Mouse (Mus musculus): Measurements from ENCODE around the gene Wnk2.

Wnk2 gene

DNA sequence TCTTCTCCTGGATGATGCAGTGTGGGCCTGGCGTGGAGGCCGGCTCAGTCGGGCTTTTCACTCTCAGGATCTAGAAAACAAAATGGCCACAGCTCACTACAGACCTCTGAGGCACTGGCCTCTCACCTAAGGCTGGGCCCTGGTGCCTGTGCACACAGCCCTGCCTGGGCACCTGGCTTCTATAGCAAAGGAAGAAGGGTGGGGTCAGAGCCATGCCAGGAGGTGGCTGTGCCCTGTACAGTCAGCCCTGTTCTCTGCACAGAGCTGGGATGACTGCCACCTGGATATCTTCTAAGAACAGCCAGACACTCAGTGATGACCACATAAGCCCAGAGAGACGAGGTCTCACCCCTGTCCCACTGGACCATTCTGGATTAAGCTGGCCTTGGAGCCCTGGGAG, 111.4 kb downstream of the Wnk2 start:
- no peak for DNase-seq

- no peak for DNase-seq
Observed at GRCm38 (mm10) chr13:49031029-49031428, 116.8 kb downstream of the Wnk2 start.

GRCm38 (mm10) chr13:49028757-49029539, 118.9 kb downstream of the Wnk2 start:
- no peak for DNase-seq

DNA sequence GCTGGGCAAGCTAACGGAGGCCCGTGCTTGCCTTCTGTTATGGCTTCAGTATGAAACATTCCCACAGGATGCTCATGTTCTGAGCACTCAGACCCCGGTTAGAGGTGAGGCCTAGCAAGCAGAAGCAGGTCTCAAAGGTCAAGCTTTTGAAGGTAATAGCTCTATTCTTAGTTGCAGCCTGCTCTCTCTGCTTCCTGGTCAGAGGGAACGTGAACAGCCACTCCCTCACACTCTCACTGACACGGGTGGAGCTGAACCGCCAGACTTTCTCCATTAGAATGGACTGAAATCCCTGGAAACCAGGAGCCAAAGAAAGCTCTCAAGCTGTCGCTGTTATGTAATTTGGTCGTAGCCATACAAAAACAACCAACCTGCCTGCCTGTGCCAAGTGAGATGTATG, 120.8 kb downstream of the Wnk2 start:
- DNase-seq = no peak

- no peak for DNase-seq
Observed at GRCm38 (mm10) chr13:49025521-49025920, 122.3 kb downstream of the Wnk2 start.

DNA sequence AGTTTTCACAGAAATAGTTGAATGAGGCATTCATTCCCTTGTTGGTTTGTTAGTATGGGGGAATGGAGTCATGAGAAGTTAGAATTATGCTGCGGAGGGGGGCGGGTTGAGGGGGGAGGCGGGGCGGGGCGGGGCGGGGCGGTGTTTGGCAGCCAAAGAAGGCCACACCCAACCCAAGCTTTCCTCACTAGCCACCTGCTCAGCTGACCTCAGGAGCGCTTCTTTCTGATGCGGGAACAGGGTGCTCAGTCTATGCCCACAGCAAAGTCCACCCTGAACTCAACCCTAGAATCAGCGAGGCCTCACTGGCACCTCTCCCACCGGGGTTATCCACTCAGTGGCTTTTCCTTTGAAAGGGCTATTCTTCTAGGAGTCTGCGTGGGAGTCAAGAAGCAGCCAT, 123.1 kb downstream of the Wnk2 start:
- no peak for DNase-seq

GRCm38 (mm10) chr13:49021693-49022092, 126.1 kb downstream of the Wnk2 start:
- peak; percentile 29 to 61 for DNase-seq

DNA sequence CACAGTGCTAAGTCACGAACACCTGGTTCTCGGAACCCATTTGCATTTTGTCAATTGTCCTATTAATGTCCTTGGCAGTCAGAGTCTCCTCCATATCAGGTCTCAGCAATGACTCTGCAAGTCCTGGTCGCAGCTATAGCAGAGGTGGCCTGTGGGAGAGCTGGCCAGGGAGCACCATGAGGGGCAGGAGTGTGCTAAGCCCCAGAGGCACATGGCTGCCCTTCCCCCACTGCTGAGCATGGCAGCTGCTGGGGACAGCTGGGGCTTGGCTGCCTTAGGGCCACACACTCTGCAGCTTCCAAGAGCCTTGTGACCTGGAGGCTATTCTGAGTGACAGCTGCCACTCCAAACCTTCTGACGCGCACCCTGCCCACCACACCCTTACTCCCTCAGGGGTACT, 127.7 kb downstream of the Wnk2 start:
- no peak for DNase-seq

DNA sequence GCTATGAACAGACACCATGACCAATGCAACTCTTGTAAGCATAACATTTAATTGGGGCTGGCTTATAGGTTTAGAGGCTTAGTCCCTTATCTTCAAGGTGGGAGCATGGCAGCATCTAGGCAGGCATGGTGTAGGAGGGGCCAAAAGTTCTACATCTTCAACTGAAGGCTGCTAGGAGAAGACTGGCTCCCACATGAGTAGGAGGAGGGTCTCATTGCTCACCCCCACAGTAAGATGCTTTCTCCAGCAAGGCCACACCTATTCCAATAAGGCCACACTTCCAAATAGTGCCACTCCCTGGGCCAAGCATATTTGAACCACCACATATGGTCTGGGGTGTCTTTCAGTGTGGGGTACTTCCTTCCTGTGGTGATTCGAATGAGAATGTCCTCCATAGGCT, 130.4 kb downstream of the Wnk2 start:
- DNase-seq = no peak

DNA sequence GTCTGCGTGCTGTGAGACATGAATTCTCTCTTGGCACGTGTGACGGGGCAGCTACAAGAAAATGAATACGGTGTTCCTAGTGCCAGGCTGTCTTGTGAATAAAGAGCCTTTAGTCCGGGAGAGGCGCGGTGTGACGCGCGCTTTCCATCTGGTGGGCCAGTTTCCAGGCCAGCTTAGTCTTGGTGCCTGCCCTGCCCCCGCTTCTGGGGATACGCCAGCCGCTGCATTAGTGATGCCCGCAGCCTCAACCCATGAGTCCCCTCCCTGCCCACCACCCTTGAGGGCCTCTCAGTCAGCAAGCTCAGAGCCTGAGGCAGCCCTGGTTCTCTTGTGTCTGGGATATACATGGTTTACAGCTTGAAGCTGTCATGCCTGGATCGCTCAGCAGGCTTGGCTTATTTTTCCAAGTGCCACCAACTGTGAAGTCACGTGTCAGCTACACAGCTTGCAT, 131.5 kb downstream of the Wnk2 start:
- peak in 1 of 2 experiments; percentile 13 for DNase-seq

GRCm38 (mm10) chr13:49015366-49016306, 132.2 kb downstream of the Wnk2 start:
- peak in 1 of 2 experiments; percentile 32 for DNase-seq

DNA sequence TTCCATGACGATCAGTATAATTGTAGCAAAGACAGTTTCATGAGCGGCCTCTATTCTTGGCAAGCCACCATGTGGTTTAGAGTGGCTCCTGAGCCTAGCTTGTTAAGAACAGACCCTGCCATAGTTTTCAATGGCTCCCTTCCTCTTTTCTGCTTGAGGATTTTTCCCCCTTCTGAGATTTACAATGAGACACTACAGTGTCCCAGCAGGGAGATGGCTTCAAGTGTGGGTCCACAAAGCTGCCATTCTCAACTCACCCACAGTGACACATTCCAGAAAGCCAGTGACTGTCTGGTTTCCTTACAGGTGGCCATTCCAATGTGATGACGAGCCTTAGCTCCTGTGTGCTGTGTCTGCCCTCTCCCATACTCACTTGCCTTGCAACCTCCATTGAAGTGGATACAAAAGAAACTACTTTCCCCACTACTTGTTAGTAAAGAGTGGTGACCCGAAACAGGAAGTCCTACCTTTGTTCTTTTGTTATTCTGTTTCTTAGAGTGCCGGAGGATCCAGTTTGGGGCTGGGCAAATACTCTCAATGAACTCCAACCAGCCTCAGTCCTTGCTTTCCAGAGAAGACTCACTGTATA, 134.5 kb downstream of the Wnk2 start:
- no peak for DNase-seq

GRCm38 (mm10) chr13:49001691-49002090, 146.1 kb downstream of the Wnk2 start:
- DNase-seq = no peak

DNA sequence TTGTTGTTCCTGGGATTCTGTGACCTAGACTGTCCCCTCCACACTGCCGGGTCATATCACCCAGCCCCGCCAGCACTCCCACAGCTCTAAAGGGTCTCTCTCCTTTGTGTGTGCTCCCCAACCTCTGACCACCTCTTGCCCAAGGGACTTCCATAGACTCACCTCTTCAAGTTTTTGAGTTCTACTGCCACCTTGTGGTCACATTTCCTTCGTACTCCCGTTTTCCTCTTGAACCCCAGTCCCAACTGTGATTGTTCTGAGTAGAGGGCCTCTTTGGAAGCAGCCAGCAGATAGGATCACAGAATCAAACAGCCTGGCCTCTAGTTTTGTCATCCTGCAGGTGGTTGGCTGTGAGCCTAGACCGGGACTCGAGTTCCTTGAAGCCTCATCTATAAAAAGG, 149.2 kb downstream of the Wnk2 start:
- peak in 1 of 2 experiments; percentile 44 for DNase-seq

GRCm38 (mm10) chr13:48996731-48997130, 151.1 kb downstream of the Wnk2 start:
- DNase-seq = no peak

- DNase-seq = no peak
Observed at GRCm38 (mm10) chr13:48994903-48995302, 152.9 kb downstream of the Wnk2 start.

GRCm38 (mm10) chr13:48992914-48993313, 154.9 kb downstream of the Wnk2 start:
- DNase-seq = no peak

DNA sequence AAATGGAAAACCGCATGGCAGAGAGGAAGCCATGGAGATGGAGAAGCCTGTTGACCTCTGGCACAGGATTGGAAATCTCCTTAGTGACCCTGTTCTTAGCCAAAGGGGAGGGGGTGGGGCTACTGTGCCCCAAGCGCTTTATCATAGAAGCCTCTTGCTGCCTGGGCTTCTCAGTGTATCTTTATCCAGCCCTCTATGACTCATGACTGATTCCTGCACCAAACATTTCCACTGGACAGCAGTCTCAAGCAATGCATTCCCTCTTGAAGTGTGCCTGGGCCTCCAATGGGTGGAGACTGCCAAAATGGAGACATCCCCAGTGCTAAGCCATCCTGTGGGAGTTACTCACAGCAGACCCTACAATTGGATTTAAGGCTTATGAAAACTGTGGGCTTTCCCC, 157.7 kb downstream of the Wnk2 start:
- DNase-seq = no peak

Data from spleen, adult 18-20 months (tissue).